Mouse (Mus musculus) bone marrow macrophage, adult 2 months (primary cell): ENCODE results near the gene Rsu1.

Source experiments
- CTCF ChIP-seq: IDR thresholded peaks from 2 replicates; pipeline ENCODE4 v1.5.1; 2012; ENCODE audit warnings: low read depth, mild to moderate bottlenecking, low read length, moderate library complexity
- POLR2A ChIP-seq: IDR thresholded peaks from 2 replicates; pipeline ENCODE4 v1.6.1; 2012; ENCODE audit warnings: mild to moderate bottlenecking, low read depth, low read length, borderline replicate concordance

DNA sequence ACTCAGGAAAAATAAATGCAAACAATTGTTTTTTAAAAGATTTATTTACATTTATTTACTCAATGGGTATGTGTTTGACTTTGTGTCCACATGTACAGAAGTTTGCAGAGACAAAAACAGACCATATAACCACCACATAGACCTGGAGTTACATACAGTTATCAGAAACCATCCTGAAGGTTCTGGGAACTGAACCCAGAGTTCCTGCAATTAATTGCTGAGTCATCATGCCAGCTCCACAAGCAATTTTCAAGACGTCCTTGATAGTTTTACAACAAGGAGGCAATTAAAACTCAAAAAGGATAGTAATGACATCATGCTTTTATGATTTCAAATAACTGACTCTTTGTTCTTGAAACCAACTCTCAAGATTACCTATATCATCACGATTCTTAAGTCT, 109.5 kb downstream of the Rsu1 start:
- TF ChIP-seq POLR2A (no peak), CTCF (no peak)
